Mouse (Mus musculus) neural tube, embryonic 11.5 days (tissue): ENCODE results near the gene Mrpl43. TPM values are rescaled to one million over a fixed set of nuclear protein-coding genes. Genes with fewer than 3 reads are reported as not detected.

Source experiments
- ATAC-seq: fragments of 200-750 bp; cut with Nextera tagmentation; 2 replicates; pipeline ENCODE4 v1.8.0; 2017; ENCODE audit warnings: moderate number of reproducible peaks, mild to moderate bottlenecking, moderate TSS enrichment, moderate library complexity; ENCODE audit not compliant: insufficient read depth, low FRiP score, low TSS enrichment
- DNase-seq: peaks from one replicate; pipeline ENCODE4 v3.0.0-alpha.2; 2015; ENCODE audit warnings: low spot score
- H3K27ac ChIP-seq: fragments of 300-500 bp; sonication (generic); 2 replicates; pipeline ENCODE4 v1.5.1; 2014; ENCODE audit warnings: low read depth, mild to moderate bottlenecking, low read length
- H3K27me3 ChIP-seq: fragments of 300-500 bp; sonication (generic); 2 replicates; pipeline ENCODE4 v1.6.1; 2014; ENCODE audit warnings: mild to moderate bottlenecking, low read length, mixed read lengths; ENCODE audit not compliant: control insufficient read depth, insufficient read depth
- H3K36me3 ChIP-seq: fragments of 300-500 bp; sonication (generic); 2 replicates; pipeline ENCODE4 v1.6.1; 2014; ENCODE audit warnings: mild to moderate bottlenecking, low read length, moderate library complexity, mixed read lengths; ENCODE audit not compliant: control insufficient read depth, insufficient read depth
- H3K4me1 ChIP-seq: fragments of 300-500 bp; sonication (generic); 2 replicates; pipeline ENCODE4 v1.6.1; 2014; ENCODE audit warnings: low read length, mixed read lengths; ENCODE audit not compliant: control insufficient read depth, insufficient read depth
- H3K4me2 ChIP-seq: fragments of 300-500 bp; sonication (generic); 2 replicates; pipeline ENCODE4 v1.6.1; 2014; ENCODE audit warnings: low read depth, mild to moderate bottlenecking, moderate library complexity
- H3K4me3 ChIP-seq: fragments of 300-500 bp; sonication (generic); 2 replicates; pipeline ENCODE4 v1.5.1; 2014; ENCODE audit warnings: low read depth, low read length
- H3K9ac ChIP-seq: fragments of 300-500 bp; sonication (generic); 2 replicates; pipeline ENCODE4 v1.6.1; 2014; ENCODE audit warnings: mild to moderate bottlenecking, low read length
- H3K9me3 ChIP-seq: fragments of 300-500 bp; sonication (generic); 2 replicates; pipeline ENCODE4 v1.6.1; 2016; ENCODE audit warnings: low read length; ENCODE audit not compliant: control insufficient read depth
- WGBS: fragments of 180-500 bp; shearing (Covaris S2); extraction: QIAGEN DNeasy Blood & Tissue Kit; methylation state at CpG from one replicate; pipeline ENCODE4 v1.1.7; 2014; 5-methylcytosine and 5-hydroxymethylcytosine counted together
- polyA plus RNA-seq: library from polyadenylated mRNA; unstranded; fragments of >200 nt; fragmentation: Nextera tagmentation; extraction: Ambion mirVana; gene quantifications from 2 replicates; pipeline ENCODE4 v1.2.1, GENCODE M21; 2014

The Mrpl43 gene
- polyA plus RNA-seq, 1 experiment from 2014 or later = 65.3 TPM

GRCm38 (mm10) chr19:44982477-44983115, 23.6 kb downstream of the Mrpl43 start:
- WGBS = 85% methylated on average over 7 of the region's 7 CpGs
- H3K36me3 ChIP-seq = peaks cover 4% of the 10 kb centered on the region; the same call in 1 of the 2 replicates
- H3K9me3 ChIP-seq = no peaks in the 10 kb centered on the region
- DNase-seq (no peak), ATAC-seq (no peak)
- H3K27me3 ChIP-seq = no peaks in the 10 kb centered on the region
- H3K4me1 ChIP-seq = no peaks in the 10 kb centered on the region
- no peak overlapping the region for H3K9ac ChIP-seq
- H3K4me2 ChIP-seq = no peak overlapping the region
- H3K27ac ChIP-seq = no peak overlapping the region
- no peak overlapping the region for H3K4me3 ChIP-seq

GRCm38 (mm10) chr19:44980787-44981186, 25.5 kb downstream of the Mrpl43 start:
- no peak for ATAC-seq
- 73% methylated on average over 2 of the region's 2 CpGs for WGBS
- no peak overlapping the region for H3K4me3 ChIP-seq
- no peak overlapping the region for H3K27ac ChIP-seq
- H3K4me2 ChIP-seq = no peak overlapping the region
- H3K36me3 ChIP-seq = peaks cover 8% of the 10 kb centered on the region
- no peaks in the 10 kb centered on the region for H3K4me1 ChIP-seq
- H3K9ac ChIP-seq = no peak overlapping the region
- no peak for DNase-seq
- H3K9me3 ChIP-seq = no peaks in the 10 kb centered on the region
- H3K27me3 ChIP-seq = no peaks in the 10 kb centered on the region

GRCm38 (mm10) chr19:44977148-44977547, 29.1 kb downstream of the Mrpl43 start:
- Histone ChIP-seq H3K27ac (no peak overlapping the region), H3K4me3 (no peak overlapping the region), H3K27me3 (no peaks in the 10 kb centered on the region), H3K9me3 (no peaks in the 10 kb centered on the region), H3K9ac (no peak overlapping the region), H3K4me1 (no peaks in the 10 kb centered on the region), H3K36me3 (peaks cover 22% of the 10 kb centered on the region), H3K4me2 (no peak overlapping the region)
- 96% methylated on average over 6 of the region's 6 CpGs for WGBS
- DNase-seq = no peak
- ATAC-seq = no peak

- H3K9ac ChIP-seq = no peak overlapping the region
- no peak overlapping the region for H3K4me2 ChIP-seq
- no peak overlapping the region for H3K4me3 ChIP-seq
- no peak overlapping the region for H3K27ac ChIP-seq
- no peaks in the 10 kb centered on the region for H3K4me1 ChIP-seq
- 87% methylated on average over 6 of the region's 6 CpGs for WGBS
- H3K9me3 ChIP-seq = no peaks in the 10 kb centered on the region
- H3K27me3 ChIP-seq = no peaks in the 10 kb centered on the region
- no peak for ATAC-seq
- peaks cover 22% of the 10 kb centered on the region for H3K36me3 ChIP-seq
- DNase-seq = no peak
Measured at GRCm38 (mm10) chr19:44976636-44977035, 29.6 kb downstream of the Mrpl43 start.

- Histone ChIP-seq H3K27ac (no peak overlapping the region), H3K9ac (no peak overlapping the region), H3K4me1 (no peaks in the 10 kb centered on the region), H3K27me3 (no peaks in the 10 kb centered on the region), H3K9me3 (no peaks in the 10 kb centered on the region), H3K36me3 (peaks cover 18% of the 10 kb centered on the region), H3K4me2 (no peak overlapping the region), H3K4me3 (no peak overlapping the region)
- DNase-seq (no peak), ATAC-seq (no peak)
- 86% methylated on average over 3 of the region's 3 CpGs for WGBS
Measured at GRCm38 (mm10) chr19:44968329-44968728, 37.9 kb downstream of the Mrpl43 start.

- H3K36me3 ChIP-seq = peaks cover 18% of the 10 kb centered on the region; the same call in 1 of the 2 replicates
Measured at GRCm38 (mm10) chr19:44965978-44966377, 40.3 kb downstream of the Mrpl43 start.

GRCm38 (mm10) chr19:44959633-44960032, 46.6 kb downstream of the Mrpl43 start:
- Histone ChIP-seq H3K27ac (no peak overlapping the region), H3K4me1 (no peaks in the 10 kb centered on the region), H3K4me3 (no peak overlapping the region), H3K27me3 (no peaks in the 10 kb centered on the region), H3K9ac (no peak overlapping the region), H3K4me2 (no peak overlapping the region), H3K9me3 (no peaks in the 10 kb centered on the region), H3K36me3 (peaks cover 27% of the 10 kb centered on the region)
- WGBS = 95% methylated on average over 2 of the region's 2 CpGs
- DNase-seq (no peak), ATAC-seq (no peak)

More at GRCm38 (mm10) chr19:44965978-44966377, 40.3 kb downstream of the Mrpl43 start:
- H3K27ac ChIP-seq = no peak overlapping the region
- no peaks in the 10 kb centered on the region for H3K27me3 ChIP-seq
- H3K4me3 ChIP-seq = no peak overlapping the region
- H3K4me2 ChIP-seq = no peak overlapping the region
- WGBS = 98% methylated on average over 1 of the region's 1 CpGs
- no peaks in the 10 kb centered on the region for H3K9me3 ChIP-seq
- H3K4me1 ChIP-seq = no peaks in the 10 kb centered on the region
- H3K9ac ChIP-seq = no peak overlapping the region
- DNase-seq = no peak
- ATAC-seq = no peak

Other genes starting within 250 kb of the Mrpl43 start
- gene Slf2, start 75.3 kb downstream of the Mrpl43 start, polyA plus RNA-seq = 46.4 and 53.6 TPM in 2 replicates
- gene Sema4g, start 17.3 kb downstream of the Mrpl43 start, polyA plus RNA-seq = 6.6 and 6.7 TPM in 2 replicates
- gene Twnk, start 779 bp downstream of the Mrpl43 start, polyA plus RNA-seq = 16.0 and 16.5 TPM in 2 replicates
- gene Lzts2, start 8.0 kb upstream of the Mrpl43 start, polyA plus RNA-seq = 52.8 and 57.5 TPM in 2 replicates
- 0.57 and 0.81 TPM in 2 replicates for gene Pdzd7, start 39.3 kb upstream of the Mrpl43 start, polyA plus RNA-seq
- 23.3 and 24.0 TPM in 2 replicates for gene Sfxn3, start 41.1 kb upstream of the Mrpl43 start, polyA plus RNA-seq
- gene Kazald1, start 68.8 kb upstream of the Mrpl43 start, polyA plus RNA-seq = 0.50 and 0.87 TPM in 2 replicates
- 0.29 and 0.72 TPM in 2 replicates for gene Tlx1, start 144.2 kb upstream of the Mrpl43 start, polyA plus RNA-seq
- gene Lbx1, start 229.4 kb upstream of the Mrpl43 start, polyA plus RNA-seq = 7.7 TPM in 2 replicates